Mouse (Mus musculus) MN1 (cell line): Measurements from ENCODE around the gene Shld1.

Source experiments
- DNase-seq: peaks from one replicate; pipeline ENCODE4 v3.0.0-alpha.2; 2016; ENCODE audit warnings: low spot score

Gene Shld1

GRCm38 (mm10) chr2:132686756-132687737 is at the start of gene Shld1:
Shld1 (plus strand) TSS chr2:132686931.
- DNase-seq = peak; percentile 93

- no peak for DNase-seq
Observed at GRCm38 (mm10) chr2:132638306-132638705, 48.4 kb upstream of the Shld1 start.

- DNase-seq = no peak
Observed at GRCm38 (mm10) chr2:132639337-132639736, 47.4 kb upstream of the Shld1 start.

DNA sequence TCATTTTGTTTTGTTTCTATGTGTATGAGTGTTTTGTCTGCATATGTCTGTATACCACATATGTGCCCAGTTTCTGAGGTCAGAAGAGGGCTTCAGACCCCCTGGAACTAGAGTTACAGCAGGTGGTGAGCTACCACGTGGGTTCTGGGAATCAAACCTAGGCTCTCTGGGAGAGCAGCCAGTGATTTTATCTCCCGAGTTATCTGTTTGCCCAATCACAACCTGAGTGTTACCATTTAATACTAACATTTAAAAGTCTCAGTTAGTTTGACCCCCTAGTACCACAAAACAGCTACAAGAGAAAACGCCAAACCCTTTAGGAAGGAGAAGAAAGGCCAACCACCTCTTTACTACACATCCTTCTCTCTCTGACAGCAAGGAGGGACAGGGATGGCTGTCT is 45.5 kb upstream of the Shld1 start:
- DNase-seq = no peak

DNA sequence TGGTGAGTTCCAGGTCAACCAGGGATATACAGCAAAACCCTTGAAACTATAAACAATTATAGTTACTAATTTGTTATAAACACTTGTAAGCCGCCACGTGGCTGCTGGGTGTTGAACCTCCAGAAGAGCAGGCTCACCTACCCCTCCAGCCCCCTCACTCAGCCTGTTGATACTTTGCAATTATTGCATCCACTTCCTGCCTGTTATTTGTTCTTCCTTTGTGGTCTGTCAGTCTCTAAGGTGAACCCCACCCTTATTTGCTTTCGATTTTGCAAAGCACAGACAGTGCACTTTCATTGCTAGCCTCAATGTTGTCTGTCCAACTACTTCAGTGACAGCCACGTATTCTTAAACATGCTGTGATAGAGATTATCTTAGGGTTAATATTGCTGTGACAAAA is 43.6 kb upstream of the Shld1 start:
- no peak for DNase-seq

- DNase-seq = no peak
Observed at GRCm38 (mm10) chr2:132646856-132647745, 39.6 kb upstream of the Shld1 start.

- DNase-seq = no peak
Observed at GRCm38 (mm10) chr2:132649352-132649870, 37.3 kb upstream of the Shld1 start.

DNA sequence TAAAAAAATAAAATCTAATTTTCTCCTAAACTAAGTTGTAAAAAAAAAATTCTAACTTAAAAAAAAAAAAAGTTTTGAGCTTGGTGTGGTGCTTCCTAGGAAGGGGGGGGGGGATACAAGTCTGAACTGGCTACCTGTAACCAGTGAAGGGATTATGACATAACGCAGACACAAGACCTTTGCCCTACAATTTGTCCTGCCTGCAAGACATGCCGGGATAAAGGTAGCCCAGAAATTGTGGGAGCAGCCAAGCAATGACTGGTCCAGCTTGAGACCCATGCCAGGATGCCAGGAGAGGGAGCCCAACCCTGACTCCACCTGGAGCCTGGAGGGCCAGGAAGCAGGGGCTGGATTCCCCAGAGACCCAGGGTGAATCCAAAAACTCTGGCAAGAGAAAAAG is 36.2 kb upstream of the Shld1 start:
- DNase-seq = no peak

- DNase-seq = no peak
Observed at GRCm38 (mm10) chr2:132652476-132652875, 34.3 kb upstream of the Shld1 start.

DNA sequence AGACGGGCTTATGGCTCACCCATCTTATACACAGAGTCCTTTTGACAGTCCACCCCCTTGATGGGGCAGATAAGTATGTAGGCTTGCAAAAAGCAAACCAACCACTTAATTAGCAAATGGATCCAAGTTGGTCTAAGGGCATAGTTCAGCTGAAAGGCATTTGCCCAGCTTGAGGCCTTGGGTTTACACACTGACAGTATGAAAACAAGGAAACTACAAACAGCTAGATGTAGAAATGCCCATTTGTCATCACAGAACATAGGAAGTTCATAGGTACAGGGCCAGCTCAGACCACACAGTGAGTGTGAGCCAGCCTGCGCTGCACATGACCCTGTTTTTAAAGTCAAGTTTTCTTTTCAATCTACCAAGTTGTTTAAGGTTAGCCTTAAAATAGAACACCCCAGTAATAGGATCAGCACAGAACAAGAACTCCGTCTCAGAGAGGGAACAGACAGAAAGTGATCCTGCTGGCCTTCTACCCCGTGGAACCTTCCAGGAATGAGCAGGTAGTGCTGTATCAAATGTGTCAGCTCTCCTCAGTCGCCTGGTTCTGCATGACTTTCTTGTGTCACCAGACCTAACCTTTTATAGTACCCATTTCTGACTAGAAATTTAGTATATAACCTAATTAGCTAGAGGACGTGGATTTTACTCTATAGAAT is 31.8 kb upstream of the Shld1 start:
- no peak for DNase-seq

DNA sequence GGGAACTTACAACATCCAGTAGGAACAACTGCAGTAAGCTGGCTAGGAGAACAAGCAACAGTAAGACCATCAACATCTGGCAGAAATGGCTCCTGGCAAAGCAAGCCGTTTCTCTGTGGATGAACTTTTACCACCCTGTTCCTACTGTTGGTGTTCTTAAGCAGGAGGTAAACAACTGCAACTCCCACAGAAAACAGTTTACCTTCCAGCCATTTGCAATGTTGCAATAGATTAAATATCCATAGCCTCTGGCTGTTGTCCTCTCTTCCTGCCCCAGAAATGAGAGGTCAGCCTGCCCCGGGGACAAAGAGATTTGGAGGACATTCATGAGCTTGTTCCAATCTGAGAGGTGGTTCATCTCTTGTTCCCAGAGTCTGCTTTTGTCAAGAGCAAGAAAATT is 29.5 kb upstream of the Shld1 start:
- DNase-seq = no peak

DNA sequence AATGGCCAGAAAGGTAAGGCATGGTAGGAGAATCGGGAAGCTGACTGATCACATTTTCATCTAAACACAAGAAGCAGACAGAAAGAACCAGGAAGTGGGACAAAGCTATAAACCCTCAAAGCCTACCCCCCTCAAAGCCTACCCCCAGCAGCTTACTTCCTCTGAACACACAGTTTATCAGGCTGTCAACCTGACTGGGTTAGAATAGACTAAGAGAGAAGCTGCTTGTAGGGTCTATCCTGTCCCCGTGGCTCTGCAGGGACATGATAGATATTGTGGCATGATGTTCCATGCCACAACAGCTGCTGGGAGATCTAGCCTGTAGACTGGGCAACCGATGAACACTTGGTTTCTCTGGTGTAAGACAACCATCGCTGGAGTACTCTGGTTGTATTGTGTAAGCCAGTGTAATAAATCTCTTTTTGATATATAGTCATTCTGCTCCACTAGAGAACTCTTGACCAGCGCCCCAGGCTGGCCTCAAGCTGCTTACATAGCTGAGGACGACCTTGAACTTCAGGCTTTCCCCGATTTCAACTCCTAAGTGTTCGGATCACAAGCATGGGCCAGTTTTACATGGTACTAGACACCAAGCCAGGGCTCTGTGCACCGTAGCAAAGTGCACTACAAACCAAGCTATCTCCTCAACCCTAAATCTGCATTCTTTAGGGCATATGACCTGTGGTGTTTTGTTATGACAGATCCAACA is 28.2 kb upstream of the Shld1 start:
- DNase-seq = no peak

- DNase-seq = no peak
Observed at GRCm38 (mm10) chr2:132669091-132669490, 17.6 kb upstream of the Shld1 start.

DNA sequence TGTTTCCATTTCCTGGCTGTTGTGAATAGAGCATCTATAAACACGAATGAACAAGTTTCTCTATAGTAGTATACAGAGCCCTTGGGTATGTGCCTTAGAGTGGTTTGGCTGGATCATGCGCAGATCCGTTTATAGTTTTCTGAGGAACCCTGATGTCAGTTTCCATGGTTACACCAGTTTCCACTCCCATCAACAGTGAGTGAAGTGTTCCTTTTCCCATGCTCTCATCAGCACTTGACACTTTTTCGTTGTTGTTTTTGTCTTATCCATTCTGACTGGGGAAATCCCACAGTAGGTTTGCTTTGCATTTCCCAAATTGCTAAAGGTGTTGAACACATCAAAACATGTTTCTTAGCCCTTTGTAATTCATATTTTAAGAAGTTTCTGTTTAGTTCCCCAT is 16.4 kb upstream of the Shld1 start:
- DNase-seq = no peak

DNA sequence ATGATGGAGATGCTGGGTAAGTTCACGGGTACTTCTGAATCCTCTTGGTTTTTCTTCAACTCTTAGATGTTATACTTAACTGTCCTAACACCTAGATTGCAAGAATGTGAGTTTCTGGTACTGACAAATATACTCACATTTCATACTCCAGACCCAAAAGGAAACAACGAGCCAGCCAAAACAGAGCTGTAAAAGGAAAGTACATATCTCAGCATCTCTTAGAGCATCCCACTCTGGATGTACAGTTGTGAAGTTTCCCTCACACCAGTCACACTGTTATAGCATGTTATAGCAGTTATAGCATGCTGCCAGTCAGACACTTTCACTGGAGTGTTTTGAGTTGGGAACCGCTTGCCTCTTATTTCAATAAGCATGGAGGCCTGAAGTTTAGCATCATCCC is 14.6 kb upstream of the Shld1 start:
- DNase-seq = no peak

DNA sequence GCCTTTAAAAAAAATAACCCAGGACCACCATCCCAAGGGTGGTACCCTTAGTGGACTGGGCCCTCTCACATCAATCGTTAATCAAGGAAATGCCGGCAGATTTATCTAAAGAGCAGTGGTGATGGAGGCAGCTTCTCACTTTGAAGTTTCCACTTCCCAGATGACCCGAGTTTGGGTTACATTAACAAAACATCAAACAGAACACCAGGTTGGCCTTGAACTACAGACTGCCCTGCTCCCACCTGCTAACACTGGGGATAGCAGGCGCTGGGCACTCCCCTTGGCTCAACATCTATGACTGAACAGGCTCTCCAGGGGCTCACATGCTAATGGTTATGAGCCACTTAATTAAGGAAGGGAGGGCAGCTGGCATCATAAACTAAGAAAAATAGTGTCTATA is 10.6 kb upstream of the Shld1 start:
- DNase-seq = no peak

GRCm38 (mm10) chr2:132685001-132685400 is 1.7 kb upstream of the Shld1 start:
- no peak for DNase-seq

DNA sequence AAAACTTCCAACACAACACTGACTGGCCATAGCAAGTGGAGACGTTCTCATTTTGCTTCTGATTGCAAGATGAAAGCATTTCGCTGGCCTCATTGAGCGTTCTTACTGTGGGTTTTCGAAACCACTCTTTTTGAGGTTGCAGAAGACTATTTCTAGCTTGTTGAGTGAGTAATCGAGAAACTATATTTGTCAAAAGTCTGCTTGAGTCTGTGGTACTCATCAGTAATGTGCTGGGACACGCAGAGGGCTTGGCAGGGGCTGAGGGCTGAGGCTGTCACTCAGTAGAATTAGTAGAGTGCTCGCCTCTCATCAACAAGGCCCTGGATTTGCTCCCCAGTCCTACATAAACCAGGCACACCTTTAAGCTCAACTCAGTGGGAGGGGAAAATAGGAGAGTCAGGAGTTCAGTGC is 1.9 kb downstream of the Shld1 start:
- no peak for DNase-seq

- no peak for DNase-seq
Observed at GRCm38 (mm10) chr2:132689188-132689568, 2.4 kb downstream of the Shld1 start.

GRCm38 (mm10) chr2:132689569-132690231 is 3.0 kb downstream of the Shld1 start:
- peak; percentile 61 for DNase-seq

GRCm38 (mm10) chr2:132691731-132692130 is 5.0 kb downstream of the Shld1 start:
- no peak for DNase-seq
